17 mouse cellular contexts compared by ENCODE assay signal in genomic region chr10:107201051-107201450, GRCm38 (mm10).
"Had no signal": no experiment of that assay in that cellular context is flagged by ENCODE, and none has a peak within 500 bp of the region (broad histone marks: within the 10 kb centered on the region; RNA-seq: fewer than 3 reads in every experiment).

No protein-coding gene starts in this region.

- DNase-seq: lung, adult 2 months; lung, postnatal 14 days; lung, postnatal 36 days; right cerebral cortex, postnatal 14 days; thymus, adult 2 months; thymus, postnatal 25 days; thymus, postnatal 4 days had no signal

- H3K9ac ChIP-seq: lung, embryonic 15.5 days; midbrain, embryonic 13.5 days; midbrain, embryonic 15.5 days; neural tube, embryonic 12.5 days; stomach, embryonic 15.5 days had no signal

- H3K9me3 ChIP-seq: lung, embryonic 15.5 days; midbrain, embryonic 13.5 days; midbrain, embryonic 15.5 days; neural tube, embryonic 12.5 days; stomach, embryonic 15.5 days had no signal

- H3K4me3 ChIP-seq: lung, embryonic 15.5 days; megakaryocyte, embryonic 14.5 days; midbrain, embryonic 13.5 days; midbrain, embryonic 15.5 days; neural tube, embryonic 12.5 days; stomach, embryonic 15.5 days had no signal

- H3K27me3 ChIP-seq: lung, embryonic 15.5 days; megakaryocyte, embryonic 14.5 days; midbrain, embryonic 13.5 days; midbrain, embryonic 15.5 days; neural tube, embryonic 12.5 days; stomach, embryonic 15.5 days had no signal

- H3K4me2 ChIP-seq: lung, embryonic 15.5 days; midbrain, embryonic 11.5 days; midbrain, embryonic 13.5 days; midbrain, embryonic 15.5 days; neural tube, embryonic 12.5 days; stomach, embryonic 15.5 days had no signal

- H3K4me1 ChIP-seq: lung, embryonic 15.5 days; megakaryocyte, embryonic 14.5 days; midbrain, embryonic 15.5 days; neural tube, embryonic 12.5 days; stomach, embryonic 15.5 days had no signal

- H3K36me3 ChIP-seq: lung, embryonic 15.5 days; midbrain, embryonic 13.5 days; midbrain, embryonic 15.5 days; neural tube, embryonic 12.5 days; stomach, embryonic 15.5 days had no signal

- H3K27ac ChIP-seq: lung, embryonic 15.5 days; macrophage; midbrain, embryonic 13.5 days; midbrain, embryonic 15.5 days; neural tube, embryonic 12.5 days; stomach, embryonic 15.5 days; stomach, postnatal 0 days had no signal

- ATAC-seq: lung, postnatal 0 days; midbrain, embryonic 13.5 days; midbrain, embryonic 15.5 days had no signal
